Mouse (Mus musculus): ENCODE measurements around the gene Fermt2.

Fermt2 gene

GRCm38 (mm10) chr14:45464036-45465035 lies 65.6 kb downstream of the Fermt2 start:
- DNase-seq (ENCODE audit: low spot score in 2 of 2), result no peak

GRCm38 (mm10) chr14:45463599-45463998 lies 66.3 kb downstream of the Fermt2 start:
- DNase-seq (ENCODE audit: low spot score in 2 of 2), result no peak

GRCm38 (mm10) chr14:45462875-45463475 lies 66.9 kb downstream of the Fermt2 start:
- no peak for DNase-seq (ENCODE audit: low spot score in 2 of 2)

- DNase-seq (ENCODE audit: low spot score in 2 of 2), result no peak
These were observed 67.5 kb downstream of the Fermt2 start for GRCm38 (mm10) chr14:45462374-45462773.

GRCm38 (mm10) chr14:45461945-45462344 lies 68.0 kb downstream of the Fermt2 start:
- no peak for DNase-seq (ENCODE audit: low spot score in 2 of 2)

- no peak for DNase-seq (ENCODE audit: low spot score in 2 of 2)
These were observed 69.4 kb downstream of the Fermt2 start for GRCm38 (mm10) chr14:45460491-45460890.

GRCm38 (mm10) chr14:45459877-45460276 lies 70.0 kb downstream of the Fermt2 start:
- no peak for DNase-seq (ENCODE audit: low spot score in 2 of 2)

GRCm38 (mm10) chr14:45457003-45457402 lies 72.9 kb downstream of the Fermt2 start:
- DNase-seq (ENCODE audit: low spot score in 2 of 2), result no peak

- DNase-seq (ENCODE audit: low spot score in 2 of 2), result no peak
These were observed 73.4 kb downstream of the Fermt2 start for GRCm38 (mm10) chr14:45456502-45456846.

GRCm38 (mm10) chr14:45455651-45456501 lies 74.0 kb downstream of the Fermt2 start:
- DNase-seq (ENCODE audit: low spot score in 2 of 2), result no peak

GRCm38 (mm10) chr14:45453538-45454233 lies 76.2 kb downstream of the Fermt2 start:
- DNase-seq (ENCODE audit: low spot score in 2 of 2), result no peak

- DNase-seq (ENCODE audit: low spot score in 2 of 2), result no peak
These were observed 76.9 kb downstream of the Fermt2 start for GRCm38 (mm10) chr14:45452861-45453512.

- DNase-seq (ENCODE audit: low spot score in 2 of 2), result no peak
These were observed 77.8 kb downstream of the Fermt2 start for GRCm38 (mm10) chr14:45452148-45452547.

- DNase-seq (ENCODE audit: low spot score in 2 of 2), result no peak
These were observed 78.8 kb downstream of the Fermt2 start for GRCm38 (mm10) chr14:45451090-45451489.

GRCm38 (mm10) chr14:45446777-45447176 lies 83.1 kb downstream of the Fermt2 start:
- no peak for DNase-seq (ENCODE audit: low spot score in 2 of 2)

- DNase-seq (ENCODE audit: low spot score in 2 of 2), result no peak
These were observed 84.5 kb downstream of the Fermt2 start for GRCm38 (mm10) chr14:45445445-45445844.

GRCm38 (mm10) chr14:45444870-45445269 lies 85.0 kb downstream of the Fermt2 start:
- no peak for DNase-seq (ENCODE audit: low spot score in 2 of 2)

GRCm38 (mm10) chr14:45442781-45443560 lies 86.9 kb downstream of the Fermt2 start:
- no peak for DNase-seq (ENCODE audit: low spot score in 2 of 2)

- no peak for DNase-seq (ENCODE audit: low spot score in 2 of 2)
These were observed 88.6 kb downstream of the Fermt2 start for GRCm38 (mm10) chr14:45441291-45441690.

- DNase-seq (ENCODE audit: low spot score in 2 of 2), result no peak
These were observed 90.5 kb downstream of the Fermt2 start for GRCm38 (mm10) chr14:45439387-45439786.

All from natural killer cell, adult 2 months (primary cell).